Mouse (Mus musculus): ENCODE measurements around the gene Dcun1d3. TPM values are rescaled to one million over a fixed set of nuclear protein-coding genes. Genes with fewer than 3 reads are reported as not detected.
A peak's percentile ranks its signal among the peaks of the same experiment; 100 is the strongest.

Gene Dcun1d3
- polyA plus RNA-seq, 1 experiment = 10.7 TPM

DNA sequence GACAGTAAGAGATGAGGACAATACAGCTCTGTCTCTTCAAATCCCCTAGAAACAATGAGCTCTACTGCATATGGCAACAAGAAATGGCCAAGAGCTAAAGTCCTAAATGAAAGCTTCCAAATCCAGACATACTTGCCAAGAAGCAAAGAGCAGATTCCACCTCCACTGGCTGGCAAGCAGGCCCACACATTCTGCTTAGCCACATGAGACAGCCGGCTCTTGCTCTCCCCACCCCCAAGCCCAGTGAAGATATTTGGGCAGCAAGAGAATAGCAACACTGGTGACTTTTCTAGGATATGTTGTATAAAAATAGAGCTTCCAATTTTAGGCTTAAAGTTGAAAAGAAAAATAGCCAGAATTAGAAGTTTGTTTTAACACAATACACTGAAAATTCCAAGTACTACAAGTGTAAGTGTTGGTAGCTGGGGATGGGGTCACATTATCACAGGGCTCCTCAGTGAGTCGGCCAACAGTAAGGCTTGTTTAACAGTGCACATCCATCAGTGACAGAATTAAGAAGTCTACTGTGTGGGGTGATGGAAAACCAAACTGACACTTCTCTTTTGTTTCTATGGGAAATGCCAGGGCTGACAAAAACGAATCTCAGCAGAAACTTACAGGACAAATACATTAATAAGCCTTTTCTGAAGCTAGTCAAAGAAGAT, 20.2 kb downstream of the Dcun1d3 start:
- peak; percentile 78 to 82 for DNase-seq (ENCODE audit: extremely low spot score in 1 of 2, low spot score in 1 of 2)

DNA sequence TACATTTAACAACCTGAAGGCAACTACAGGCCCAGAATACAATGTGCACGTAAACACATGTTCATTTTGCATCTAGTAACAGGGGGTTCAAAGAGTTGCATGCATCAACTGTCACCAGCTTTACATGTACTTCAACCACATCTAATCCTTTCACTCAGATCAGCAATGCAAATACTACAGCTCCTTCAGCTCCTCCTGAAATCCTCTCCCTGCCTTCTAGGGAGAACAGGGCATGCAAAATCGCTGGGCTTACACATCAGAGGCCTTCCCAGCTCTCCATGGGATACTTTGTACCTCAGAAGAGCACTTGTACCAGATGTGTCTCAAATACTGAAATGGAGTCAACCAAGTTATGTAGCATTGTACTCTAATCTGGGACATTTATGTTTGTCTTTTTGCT, 23.0 kb downstream of the Dcun1d3 start:
- no peak for DNase-seq (ENCODE audit: extremely low spot score in 1 of 2, low spot score in 1 of 2)

DNA sequence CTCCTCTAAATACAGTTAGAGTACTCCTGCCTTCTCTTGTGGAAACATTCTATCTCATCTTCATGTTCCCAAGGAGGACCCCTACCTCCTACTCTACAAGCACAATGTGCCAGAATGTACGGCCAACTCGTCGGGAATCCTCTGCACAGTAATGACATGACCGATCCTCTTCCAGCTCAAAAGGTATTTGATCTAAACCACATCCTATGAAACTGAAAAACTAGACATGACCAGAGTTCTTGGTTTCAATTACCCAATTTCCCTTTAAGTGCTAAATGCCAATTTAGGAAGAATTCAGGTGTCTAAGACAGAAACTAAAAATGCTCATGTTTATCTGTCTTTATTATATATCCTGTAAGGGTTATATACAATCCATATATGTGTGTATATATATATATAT, 23.9 kb downstream of the Dcun1d3 start:
- no peak for DNase-seq (ENCODE audit: extremely low spot score in 1 of 2, low spot score in 1 of 2)

DNA sequence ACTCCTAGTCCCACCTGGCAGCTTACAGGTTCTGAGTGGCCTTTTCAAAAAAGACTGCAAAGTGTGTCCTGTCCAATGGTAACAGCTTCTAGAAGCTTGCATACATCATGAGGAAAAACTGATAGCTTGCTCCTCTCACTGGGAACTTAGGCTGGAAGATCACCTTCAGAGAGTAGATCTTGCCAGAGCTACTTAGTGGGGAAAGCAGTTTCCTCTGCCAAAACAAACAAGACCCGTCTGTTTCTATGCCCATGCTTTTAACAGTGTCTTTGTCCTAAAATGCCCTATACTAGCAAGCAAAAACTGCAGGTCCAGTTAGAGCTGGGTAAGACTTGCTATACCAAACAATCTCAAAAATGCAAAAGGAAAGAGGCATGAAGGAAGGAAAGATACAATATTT, 30.0 kb downstream of the Dcun1d3 start:
- DNase-seq (ENCODE audit: extremely low spot score in 1 of 2, low spot score in 1 of 2) = no peak

DNA sequence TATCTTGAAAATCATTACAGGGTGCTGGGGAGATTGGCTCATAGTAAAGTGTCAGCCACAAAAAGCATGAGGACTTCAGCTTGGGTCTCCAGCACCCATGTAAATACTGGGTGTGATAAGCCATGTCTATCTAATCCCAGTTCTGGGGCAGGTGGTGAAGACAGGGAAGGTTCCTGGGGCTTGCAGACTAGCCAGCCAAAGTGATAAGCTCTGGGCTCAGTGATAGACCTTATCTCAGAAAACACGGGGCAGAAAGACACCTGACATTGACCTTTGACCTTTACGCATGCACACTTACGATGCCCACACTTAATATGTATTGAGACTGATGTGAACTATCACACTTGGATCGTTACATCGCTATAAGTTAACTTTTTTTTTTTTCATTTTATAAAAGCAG, 31.6 kb downstream of the Dcun1d3 start:
- DNase-seq (ENCODE audit: extremely low spot score in 1 of 2, low spot score in 1 of 2) = no peak

DNA sequence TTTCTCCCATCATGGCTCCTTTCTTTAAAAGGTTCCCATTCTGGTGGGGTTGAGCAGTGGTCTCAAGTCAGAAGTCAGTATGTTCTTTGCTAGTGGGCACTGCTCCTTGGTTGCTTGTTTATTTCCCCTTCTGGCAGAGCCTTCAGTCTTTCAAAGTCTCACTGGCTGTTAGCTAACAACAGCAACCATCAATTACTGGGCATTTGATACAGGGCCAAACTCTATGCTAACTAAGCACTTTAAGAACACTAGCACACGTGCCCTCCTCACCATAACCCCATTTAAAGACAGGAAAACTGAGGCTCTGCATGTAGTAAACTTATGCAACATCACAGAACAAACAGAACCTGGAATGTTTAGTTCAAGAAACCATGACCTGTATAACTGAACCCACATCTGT, 33.9 kb downstream of the Dcun1d3 start:
- no peak for DNase-seq (ENCODE audit: extremely low spot score in 1 of 2, low spot score in 1 of 2)

DNA sequence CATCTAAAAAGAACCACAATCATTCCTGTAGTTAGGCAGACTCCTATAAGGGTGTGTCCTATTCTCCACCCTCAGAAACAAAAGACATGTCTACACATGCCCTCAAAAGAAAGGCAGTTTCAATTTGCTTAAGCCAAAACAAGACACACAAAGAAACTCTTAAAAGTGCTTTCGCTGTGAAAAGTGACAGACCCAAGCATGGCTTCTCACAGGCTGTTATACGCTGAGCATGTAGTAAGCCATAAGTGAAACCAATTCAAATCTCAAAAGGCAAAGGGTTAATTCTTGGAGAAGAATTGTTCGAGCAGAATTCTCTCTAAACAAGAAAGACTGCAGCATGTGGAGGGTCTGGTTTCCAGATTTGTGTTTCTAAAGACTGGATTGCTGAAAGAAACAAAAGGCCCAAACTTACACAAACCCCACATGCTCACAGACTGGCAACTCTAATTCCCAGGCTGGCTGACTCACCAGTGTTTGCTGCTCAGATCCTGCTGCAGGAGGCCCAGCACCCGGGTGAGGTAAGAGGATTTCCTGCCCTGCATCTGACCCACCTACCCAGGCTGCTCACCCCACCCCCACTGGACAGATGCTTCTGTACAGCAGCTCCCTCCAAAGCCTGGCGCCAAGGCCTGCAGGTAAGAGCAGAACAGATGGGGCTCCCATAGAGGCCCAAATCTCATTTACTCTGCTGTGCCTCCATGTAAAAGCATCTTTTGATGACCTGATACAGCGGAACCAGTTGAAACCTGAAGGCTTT, 34.6 kb downstream of the Dcun1d3 start:
- DNase-seq (ENCODE audit: extremely low spot score in 1 of 2, low spot score in 1 of 2) = peak in 1 of 2 experiments; percentile 39

DNA sequence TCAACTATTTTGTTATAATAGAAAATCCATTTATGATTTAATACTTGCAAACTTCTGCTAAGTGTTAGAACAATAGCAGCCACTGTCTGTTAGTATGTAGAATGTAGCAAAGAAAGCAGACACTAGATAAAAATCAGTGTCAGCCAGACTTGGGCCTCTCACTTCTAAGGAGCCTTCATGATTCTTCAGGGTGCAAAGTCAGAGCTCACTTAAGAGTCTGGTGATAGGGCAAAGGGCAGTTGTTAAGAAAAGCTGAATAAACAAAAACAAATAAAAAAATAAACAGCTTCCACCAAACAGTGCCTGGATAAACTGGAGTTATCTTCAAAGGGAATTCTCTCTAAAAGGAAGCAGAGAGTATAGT, 35.1 kb downstream of the Dcun1d3 start:
- DNase-seq (ENCODE audit: extremely low spot score in 1 of 2, low spot score in 1 of 2) = no peak

DNA sequence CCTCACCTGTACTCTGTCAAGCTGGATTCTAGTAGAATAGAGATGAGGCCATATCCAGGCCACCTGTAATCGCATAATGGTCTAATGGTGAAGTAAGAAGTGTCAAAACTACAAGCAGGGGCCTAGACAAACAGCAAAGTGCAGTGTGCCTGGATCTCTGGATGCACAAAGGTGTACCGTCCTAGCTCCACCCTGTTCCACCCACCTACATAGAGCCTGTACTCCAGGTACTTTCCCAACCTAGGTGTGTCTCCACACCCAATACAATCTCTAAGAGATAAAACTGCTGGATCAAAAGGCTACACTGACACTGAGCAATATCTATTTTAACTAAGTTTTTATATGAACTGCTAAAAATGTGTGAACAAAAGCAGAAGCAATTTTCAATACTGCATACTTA, 35.5 kb downstream of the Dcun1d3 start:
- no peak for DNase-seq (ENCODE audit: extremely low spot score in 1 of 2, low spot score in 1 of 2)

DNA sequence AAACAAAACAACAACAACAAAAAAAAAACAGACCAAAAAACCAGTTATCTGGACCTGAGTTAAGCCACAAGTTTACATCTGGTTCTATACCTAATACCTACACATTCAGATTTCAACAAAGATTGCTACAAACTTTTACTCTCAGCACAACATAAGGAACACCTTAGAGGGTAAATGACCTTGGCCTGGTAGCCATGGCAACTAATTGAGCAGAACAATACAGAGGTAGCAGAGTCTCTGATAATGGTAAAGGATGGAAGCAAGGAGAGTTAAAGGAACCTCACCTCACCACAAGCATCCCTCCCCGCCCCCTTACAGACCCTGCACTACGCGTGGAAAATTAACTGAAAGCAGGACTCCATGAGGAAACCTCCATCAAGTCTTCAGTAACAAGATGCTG, 36.0 kb downstream of the Dcun1d3 start:
- DNase-seq (ENCODE audit: extremely low spot score in 1 of 2, low spot score in 1 of 2) = no peak

DNA sequence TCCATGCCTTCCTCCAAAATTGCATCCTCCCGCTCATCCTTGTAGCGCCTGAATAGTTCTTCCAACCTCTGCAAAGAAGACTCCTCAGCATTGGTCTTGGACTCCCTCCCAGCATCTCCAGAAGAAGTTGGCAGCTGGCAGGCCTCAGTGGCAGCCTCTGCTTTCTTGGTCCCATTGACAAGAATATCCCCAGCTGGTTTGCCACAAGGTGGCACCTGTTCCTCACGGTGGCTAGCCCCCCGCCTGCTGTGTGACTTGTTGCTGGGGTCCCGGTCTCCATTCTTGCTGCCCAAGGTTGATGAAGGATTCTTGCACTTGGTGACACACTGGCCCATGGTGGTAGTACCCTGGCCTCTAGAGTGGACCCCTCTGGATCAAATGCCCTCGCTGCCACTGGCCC, 36.6 kb downstream of the Dcun1d3 start:
- DNase-seq (ENCODE audit: extremely low spot score in 1 of 2, low spot score in 1 of 2) = peak in 1 of 2 experiments; percentile 31

DNA sequence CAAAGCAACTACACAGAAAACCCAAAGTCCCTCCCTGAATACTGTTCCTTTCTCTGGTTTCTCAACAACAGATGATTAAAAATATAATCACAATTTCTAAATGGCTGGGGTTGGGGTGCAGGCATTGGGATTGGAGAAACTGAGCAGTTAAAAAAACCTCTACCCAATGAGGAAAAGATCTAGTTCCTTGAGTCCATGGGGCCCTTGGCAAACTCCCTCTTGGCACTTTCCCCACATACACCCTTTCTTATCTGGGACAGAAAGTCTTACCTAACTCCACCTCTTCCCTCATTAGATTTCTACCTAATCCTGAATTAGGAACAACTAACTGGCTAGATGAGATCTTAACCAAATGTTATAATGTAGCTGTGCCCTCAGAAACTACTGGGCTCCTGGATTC, 41.1 kb downstream of the Dcun1d3 start:
- no peak for DNase-seq (ENCODE audit: extremely low spot score in 1 of 2, low spot score in 1 of 2)

DNA sequence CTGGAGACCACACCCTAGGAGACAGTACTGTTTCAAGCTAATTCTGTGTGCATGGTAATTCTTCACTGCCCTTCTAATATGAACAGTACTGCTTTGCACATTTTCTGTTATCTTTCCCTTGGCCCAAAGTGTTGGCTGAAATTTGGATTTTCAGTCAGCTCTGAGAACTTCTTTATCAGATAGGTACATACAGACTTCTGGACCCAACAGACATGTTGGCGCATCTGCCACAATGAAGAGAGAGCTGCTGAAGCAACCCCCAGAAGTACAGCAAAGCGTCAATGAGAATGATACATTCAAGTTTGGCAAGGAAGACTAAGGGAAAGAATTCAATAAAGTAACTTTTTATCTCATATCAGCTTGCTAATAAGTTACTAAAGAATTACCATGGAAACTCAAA, 41.7 kb downstream of the Dcun1d3 start:
- no peak for DNase-seq (ENCODE audit: extremely low spot score in 1 of 2, low spot score in 1 of 2)

DNA sequence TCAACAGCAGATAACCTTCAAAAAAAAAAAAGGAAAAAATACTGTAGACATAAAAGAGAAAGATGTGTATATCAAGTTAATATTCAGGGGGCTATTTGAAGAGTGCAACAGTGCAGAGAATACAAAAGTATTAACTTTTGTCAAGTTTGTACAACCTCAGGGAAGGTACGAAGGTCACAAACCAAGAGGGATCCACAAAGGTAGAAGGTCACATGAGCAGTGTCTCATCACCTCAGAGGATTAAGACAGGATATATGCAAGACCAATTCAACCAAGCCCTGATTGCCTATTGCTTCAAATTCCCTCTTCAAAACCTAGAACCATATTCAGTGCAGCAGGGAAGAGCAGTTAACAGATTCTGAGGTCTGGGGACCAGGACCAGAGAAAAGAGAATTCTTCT, 42.9 kb downstream of the Dcun1d3 start:
- no peak for DNase-seq (ENCODE audit: extremely low spot score in 1 of 2, low spot score in 1 of 2)

DNA sequence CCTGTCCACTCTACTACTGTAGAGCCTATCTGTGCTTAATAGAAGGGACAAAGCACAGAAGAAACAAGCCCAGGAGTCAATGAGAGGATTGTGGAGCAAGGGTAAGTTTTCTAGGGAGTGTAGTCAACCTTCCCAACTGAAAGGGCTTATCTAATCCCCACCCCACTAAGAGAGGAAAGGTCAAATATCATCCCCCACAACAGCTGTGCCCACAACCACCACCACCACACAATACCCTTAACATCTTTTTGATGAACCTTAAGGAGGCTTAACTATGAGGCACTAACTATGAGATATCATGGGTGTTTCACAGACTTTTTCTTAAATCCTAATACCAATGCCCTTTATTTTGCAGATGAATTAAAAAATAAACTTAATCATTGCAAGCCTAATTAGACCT, 43.6 kb downstream of the Dcun1d3 start:
- DNase-seq (ENCODE audit: extremely low spot score in 1 of 2, low spot score in 1 of 2) = no peak

DNA sequence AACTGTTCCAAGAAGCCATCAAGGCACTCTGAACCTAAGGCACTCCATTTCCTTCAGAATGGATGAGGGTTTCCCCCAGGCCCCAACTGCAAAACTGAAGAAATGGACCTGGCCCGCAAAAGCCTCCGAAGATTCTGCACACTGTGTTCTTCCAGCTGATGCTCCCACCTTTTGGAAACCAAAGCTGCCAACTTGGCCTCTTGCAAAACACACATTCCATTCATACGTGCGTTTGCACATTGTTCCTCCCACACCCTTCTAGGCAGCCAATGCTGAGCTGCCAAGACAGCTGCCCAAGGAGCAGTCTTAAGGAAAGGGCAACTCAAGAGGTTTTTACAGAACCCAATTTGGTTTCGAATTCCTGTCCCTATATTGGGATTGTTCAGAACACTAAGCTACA, 45.4 kb downstream of the Dcun1d3 start:
- no peak for DNase-seq (ENCODE audit: extremely low spot score in 1 of 2, low spot score in 1 of 2)

DNA sequence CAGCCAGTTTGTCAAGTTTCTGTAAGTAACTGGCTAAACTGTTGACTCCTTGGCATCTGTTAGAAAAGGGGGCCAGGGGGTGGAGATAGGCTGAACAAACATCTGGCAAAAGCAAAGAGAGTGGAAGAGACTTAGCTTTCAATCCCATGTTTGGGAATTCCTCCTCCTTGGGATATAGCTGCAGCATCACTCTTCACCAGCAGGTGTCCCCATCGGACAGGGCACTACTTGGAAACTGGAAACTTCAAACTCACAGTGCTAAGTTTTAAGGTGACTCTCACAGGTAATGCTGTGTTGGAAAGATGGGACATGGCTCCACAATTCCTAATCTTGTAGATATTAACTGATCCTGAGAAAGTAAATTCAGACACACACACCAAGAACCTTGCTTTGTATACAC, 47.0 kb downstream of the Dcun1d3 start:
- peak; percentile 18 to 87 for DNase-seq (ENCODE audit: extremely low spot score in 1 of 2, low spot score in 1 of 2)

DNA sequence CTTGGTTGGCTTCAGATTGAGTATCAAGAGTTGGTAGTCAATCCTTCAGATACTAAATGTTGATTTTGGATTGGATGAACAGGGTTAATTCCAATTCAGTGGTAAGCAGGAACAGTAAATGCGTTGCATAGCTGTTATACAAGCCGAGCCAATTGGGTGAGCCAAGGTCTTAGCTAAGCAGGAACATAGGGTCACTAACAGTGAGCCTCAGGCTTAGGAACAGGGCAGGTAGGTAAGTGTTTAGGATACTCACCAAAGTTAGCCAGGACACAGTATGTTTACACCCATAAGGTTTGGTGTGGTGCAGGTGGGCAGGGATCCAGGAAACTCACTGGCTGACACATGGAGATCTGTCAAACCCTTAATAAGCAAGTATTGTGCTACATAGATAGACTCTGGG, 48.7 kb downstream of the Dcun1d3 start:
- no peak for DNase-seq (ENCODE audit: extremely low spot score in 1 of 2, low spot score in 1 of 2)

DNA sequence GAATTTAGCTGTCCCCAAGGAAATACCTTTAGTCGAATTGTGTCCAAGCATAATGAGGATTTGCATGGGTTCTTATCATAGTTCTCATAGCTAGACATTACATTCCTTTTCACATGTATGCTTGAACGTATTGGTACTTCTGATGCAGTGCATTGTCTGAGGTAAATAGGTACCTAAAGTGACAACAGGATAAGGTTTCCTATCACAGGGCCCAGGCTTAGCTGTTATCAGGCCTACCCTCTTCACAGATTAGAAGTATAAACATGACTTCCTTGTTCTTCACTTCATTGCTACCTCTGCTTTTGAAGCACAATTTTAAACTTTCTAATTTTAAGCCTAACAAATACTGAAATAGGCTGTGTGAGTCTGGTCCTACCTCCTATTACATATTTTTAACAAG, 50.6 kb downstream of the Dcun1d3 start:
- DNase-seq (ENCODE audit: extremely low spot score in 1 of 2, low spot score in 1 of 2) = no peak

DNA sequence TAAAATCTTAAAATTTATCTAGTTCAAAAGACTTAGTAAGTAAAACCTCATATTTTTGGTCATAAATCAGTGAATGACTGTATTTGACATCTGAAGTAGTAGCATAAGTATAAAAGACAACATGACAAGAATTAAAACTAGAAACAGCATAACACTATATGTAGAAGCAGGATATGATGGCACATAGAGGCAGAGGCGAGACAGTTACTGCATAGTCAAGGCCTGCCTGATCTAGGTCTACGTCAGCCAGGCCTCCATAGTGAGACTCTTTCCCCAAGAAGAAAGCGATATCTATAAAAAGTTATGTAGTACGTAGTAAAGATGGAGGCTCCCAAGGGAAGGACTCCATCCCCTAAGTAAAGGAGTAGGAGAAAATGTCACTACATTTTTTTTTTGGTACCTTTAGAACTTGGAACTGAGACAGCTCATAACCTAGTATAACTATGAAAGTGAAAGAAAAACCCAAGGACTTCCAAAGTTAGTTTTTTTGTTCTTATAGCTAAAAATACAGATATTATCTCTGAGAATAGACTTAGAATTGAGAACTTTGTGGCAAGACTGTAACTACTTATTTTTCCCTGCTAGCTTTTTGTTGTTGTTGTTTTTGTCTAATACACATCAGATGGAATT, 54.2 kb downstream of the Dcun1d3 start:
- no peak for DNase-seq (ENCODE audit: extremely low spot score in 1 of 2, low spot score in 1 of 2)

DNA sequence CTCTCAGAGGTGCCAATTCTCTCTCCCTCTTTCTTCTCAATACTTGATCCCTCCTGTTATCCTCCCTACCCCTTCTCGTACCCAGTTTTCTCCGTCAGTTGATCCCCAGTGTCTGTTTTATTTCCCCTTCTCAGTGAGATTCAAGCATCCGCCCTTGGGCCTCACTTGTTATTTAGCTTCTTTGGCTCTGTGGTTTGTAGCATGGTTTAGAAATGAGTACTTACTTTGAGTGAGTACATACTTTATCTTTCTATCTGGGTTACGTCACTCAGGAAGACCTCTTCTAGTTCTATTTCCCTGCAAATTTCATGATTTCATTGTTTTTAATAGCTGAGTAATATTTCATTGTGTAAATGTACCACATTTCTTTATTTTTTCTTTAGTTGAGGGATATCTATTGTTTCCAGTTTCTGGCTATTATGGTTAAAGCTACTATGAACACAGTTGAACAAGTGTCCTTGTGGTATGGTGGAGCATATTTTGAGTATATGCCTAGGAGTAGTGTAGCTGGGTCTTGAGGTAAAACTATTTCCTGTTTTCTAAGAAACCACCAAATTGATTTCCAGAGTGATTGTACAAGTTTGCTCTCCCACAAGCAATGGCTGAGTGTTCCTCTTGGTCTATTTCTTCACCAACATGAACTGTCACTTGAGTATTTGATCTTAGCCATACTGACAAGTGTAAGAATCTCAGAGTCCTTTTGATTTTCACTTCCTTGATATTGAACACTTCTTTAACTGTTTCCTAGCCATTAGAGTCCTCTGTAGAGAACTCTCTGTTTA, 59.9 kb downstream of the Dcun1d3 start:
- DNase-seq (ENCODE audit: extremely low spot score in 1 of 2, low spot score in 1 of 2) = no peak

Data from frontal cortex, adult 2 months (tissue).